Mouse (Mus musculus) ES-E14 (cell line): ENCODE measurements around the gene Gm43552. TPM values are rescaled to one million over a fixed set of nuclear protein-coding genes. Genes with fewer than 3 reads are reported as not detected.

Experiments used
- DNase-seq: peaks from one replicate; pipeline ENCODE4 v3.0.0-alpha.2; 2013; ENCODE audit warnings: low read depth, low spot score
- H3K27ac ChIP-seq: 2 replicates; pipeline ENCODE4 v1.5.1; 2012; ENCODE audit warnings: low read depth, mild to moderate bottlenecking, low read length, moderate library complexity, mixed read lengths; ENCODE audit not compliant: poor library complexity, insufficient read depth, severe bottlenecking
- H3K36me3 ChIP-seq: 2 replicates; pipeline ENCODE4 v1.6.1; 2012; ENCODE audit warnings: mild to moderate bottlenecking, low read length, moderate library complexity, mixed read lengths; ENCODE audit not compliant: control insufficient read depth, poor library complexity, insufficient read depth, severe bottlenecking
- H3K4me1 ChIP-seq, 2 experiments: fragments of 150-350 bp in 1 of 2; sonication (generic) in 1 of 2; 2 replicates each; pipeline ENCODE4 v1.6.1; 2012; ENCODE audit warnings: low read length in 2 of 2, mild to moderate bottlenecking in 1 of 2, mixed read lengths in 1 of 2; ENCODE audit not compliant: control insufficient read depth in 2 of 2, insufficient read depth in 2 of 2, poor library complexity in 1 of 2
- H3K4me3 ChIP-seq, 2 experiments: fragments of 150-350 bp in 1 of 2; sonication (generic) in 1 of 2; 2 replicates each; pipeline ENCODE4 v1.5.1; 2012; ENCODE audit warnings: low read length in 2 of 2, low read depth in 1 of 2, mild to moderate bottlenecking in 1 of 2, mixed read lengths in 1 of 2; ENCODE audit not compliant: insufficient read depth in 1 of 2, poor library complexity in 1 of 2, severe bottlenecking in 1 of 2
- H3K9ac ChIP-seq: 2 replicates; pipeline ENCODE4 v1.6.1; 2012; ENCODE audit warnings: low read depth, mild to moderate bottlenecking, low read length, mixed read lengths; ENCODE audit not compliant: poor library complexity, insufficient read depth, severe bottlenecking
- H3K9me3 ChIP-seq: fragments of 150-350 bp; sonication (generic); 2 replicates; pipeline ENCODE4 v1.6.1; 2012; ENCODE audit warnings: low read depth, mild to moderate bottlenecking, low read length; ENCODE audit not compliant: control insufficient read depth, insufficient read depth
- CHD2 ChIP-seq: IDR thresholded peaks from 2 replicates; pipeline ENCODE4 v1.6.1; 2014; ENCODE audit warnings: mild to moderate bottlenecking, low read depth, low read length, inconsistent platforms
- HCFC1 ChIP-seq: IDR thresholded peaks from 2 replicates; pipeline ENCODE4 v1.6.1; 2012; ENCODE audit warnings: low read length, inconsistent platforms, borderline replicate concordance; ENCODE audit not compliant: insufficient read depth
- MAFK ChIP-seq: IDR thresholded peaks from 2 replicates; pipeline ENCODE4 v1.6.1; 2014; ENCODE audit warnings: mild to moderate bottlenecking, low read depth, low read length, inconsistent platforms; ENCODE audit not compliant: insufficient read depth
- ZC3H11A ChIP-seq: IDR thresholded peaks from 2 replicates; pipeline ENCODE4 v1.6.1; 2012; ENCODE audit warnings: low read depth, mild to moderate bottlenecking, inconsistent platforms, low read length, borderline replicate concordance
- ZNF384 ChIP-seq: IDR thresholded peaks from 2 replicates; pipeline ENCODE4 v1.6.1; 2012; ENCODE audit warnings: low read depth, low read length, inconsistent platforms
- in situ Hi-C, 2 experiments: fragments of 600-800 bp; cut with MboI; formaldehyde crosslinking; loops; one replicate each; pipeline ENCODE4 v1.15.1; 2025; ENCODE audit warnings: low sequenced_read_pairs in 2 of 2, inconsistent platforms in 1 of 2; ENCODE audit not compliant: unreplicated experiment in 2 of 2
- total RNA-seq: library from RNA; depleted of rRNA; stranded (reverse); fragments of 300-350 nt; gene quantifications from 2 replicates; pipeline ENCODE4 v1.2.3, GENCODE M21; 2012; rRNA removed

Gm43552 gene
- total RNA-seq, 1 experiment, result not detected

GRCm38 (mm10) chr5:65391753-65392152 is 100.9 kb downstream of the Gm43552 start:
- H3K27ac ChIP-seq, result peak overlapping the region; percentile 16; the same call in 1 of the 2 replicates
- TF ChIP-seq HCFC1 (no peak), MAFK (no peak), ZNF384 (no peak), CHD2 (no peak), ZC3H11A (no peak)
- DNase-seq, result no peak
- H3K36me3 ChIP-seq, result peaks cover 39% of the 10 kb centered on the region
- in situ Hi-C loops, result no loop called here
- H3K4me3 ChIP-seq, result peak overlapping the region; percentile 73 to 83
- H3K9ac ChIP-seq, result peak overlapping the region; percentile 80
- H3K9me3 ChIP-seq, result no peaks in the 10 kb centered on the region
- H3K4me1 ChIP-seq, result no peaks in the 10 kb centered on the region

- H3K9me3 ChIP-seq, result no peaks in the 10 kb centered on the region
- in situ Hi-C loops, result no loop called here
- peak within 1 kb of the TSS; percentile 99 for H3K9ac ChIP-seq
- TF ChIP-seq CHD2 (peak; percentile 53; the same call in 1 of the 2 replicates), HCFC1 (peak; percentile 93), MAFK (no peak), ZC3H11A (peak; percentile 70; the same call in 1 of the 2 replicates), ZNF384 (no peak)
- peak; percentile 95 for DNase-seq
- peaks cover 36% of the 10 kb centered on the region for H3K36me3 ChIP-seq
- H3K4me1 ChIP-seq, result no peaks in the 10 kb centered on the region
- H3K4me3 ChIP-seq, result peak within 1 kb of the TSS; percentile 89 to 96
- H3K27ac ChIP-seq, result peak within 1 kb of the TSS; percentile 93
Observed at GRCm38 (mm10) chr5:65390648-65391644, 101.7 kb downstream of the Gm43552 start, which contains the start of the genes Rpl9 and Lias. Gene Rpl9, minus strand, starts transcription at chr5:65391444. Gene Lias, plus strand, starts transcription at chr5:65391497.

- no peaks in the 10 kb centered on the region for H3K4me1 ChIP-seq
- TF ChIP-seq ZC3H11A (no peak), ZNF384 (no peak), HCFC1 (no peak), CHD2 (no peak), MAFK (no peak)
- no peak overlapping the region; the same call in 1 of the 2 replicates for H3K27ac ChIP-seq
- H3K9me3 ChIP-seq, result no peaks in the 10 kb centered on the region
- in situ Hi-C loops, result no loop called here
- H3K4me3 ChIP-seq, result no peak overlapping the region
- no peak overlapping the region for H3K9ac ChIP-seq
- peaks cover 34% of the 10 kb centered on the region for H3K36me3 ChIP-seq
- no peak for DNase-seq
Observed at GRCm38 (mm10) chr5:65387008-65387867, 105.4 kb downstream of the Gm43552 start.

GRCm38 (mm10) chr5:65385704-65386103 is 106.9 kb downstream of the Gm43552 start:
- H3K36me3 ChIP-seq, result peaks cover 31% of the 10 kb centered on the region
- H3K4me3 ChIP-seq, result no peak overlapping the region
- H3K9ac ChIP-seq, result no peak overlapping the region
- no peak overlapping the region for H3K27ac ChIP-seq
- TF ChIP-seq ZC3H11A (no peak), HCFC1 (no peak), CHD2 (no peak), MAFK (no peak), ZNF384 (no peak)
- DNase-seq, result no peak
- H3K4me1 ChIP-seq, result no peaks in the 10 kb centered on the region
- in situ Hi-C loops, result no loop called here
- no peaks in the 10 kb centered on the region for H3K9me3 ChIP-seq

Other genes starting within 250 kb of the Gm43552 start
- gene Rfc1, start 157.2 kb downstream of the Gm43552 start, total RNA-seq, result 53.4 and 70.5 TPM in 2 replicates
- gene Klb, start 144.5 kb downstream of the Gm43552 start, total RNA-seq, result 0.63 and 3.6 TPM in 2 replicates
- gene Rpl9, start 101.4 kb downstream of the Gm43552 start, total RNA-seq, result 1,957 and 1,967 TPM in 2 replicates
- gene Lias, start 101.3 kb downstream of the Gm43552 start, total RNA-seq, result 38.8 and 52.8 TPM in 2 replicates
- 6.9 and 15.8 TPM in 2 replicates for gene Ugdh, start 56.9 kb downstream of the Gm43552 start, total RNA-seq
- gene Smim14, start 44.4 kb upstream of the Gm43552 start, total RNA-seq, result 18.9 and 23.5 TPM in 2 replicates
- 77.1 and 101 TPM in 2 replicates for gene Ube2k, start 44.4 kb upstream of the Gm43552 start, total RNA-seq
- 138 and 161 TPM in 2 replicates for gene Pds5a, start 205.4 kb upstream of the Gm43552 start, total RNA-seq